Mouse (Mus musculus) MEL (cell line): ENCODE measurements around the gene Phf21b. TPM values are rescaled to one million over a fixed set of nuclear protein-coding genes. Genes with fewer than 3 reads are reported as not detected.

Experiments used
- DNase-seq: peaks from one replicate; pipeline ENCODE4 v3.0.0; 2011; ENCODE audit warnings: low read depth, low spot score
- H3K27ac ChIP-seq: 2 replicates; pipeline ENCODE4 v1.5.1; 2012; ENCODE audit warnings: low read depth, mild to moderate bottlenecking, control low read depth, low read length, moderate library complexity; ENCODE audit not compliant: control insufficient read depth
- H3K27me3 ChIP-seq, 2 experiments: fragments of 150-350 bp in 1 of 2; sonication (generic) in 1 of 2; 2 replicates each; pipeline ENCODE4 v1.6.1; 2012; ENCODE audit warnings: low read length in 2 of 2, mild to moderate bottlenecking in 2 of 2, improper control_type of control experiment in 1 of 2, moderate library complexity in 1 of 2; ENCODE audit not compliant: insufficient read depth in 2 of 2, control insufficient read depth in 1 of 2
- H3K36me3 ChIP-seq, 2 experiments: 2 replicates each; pipeline ENCODE4 v1.6.1; 2012 to 2014; ENCODE audit warnings: low read length in 2 of 2, improper control_type of control experiment in 1 of 2, inconsistent platforms in 1 of 2, mild to moderate bottlenecking in 1 of 2; ENCODE audit not compliant: insufficient read depth in 2 of 2, control insufficient read depth in 1 of 2
- H3K4me1 ChIP-seq, 2 experiments: fragments of 150-350 bp in 1 of 2; sonication (generic) in 1 of 2; 2 replicates each; pipeline ENCODE4 v1.6.1; 2012; ENCODE audit warnings: low read length in 2 of 2, improper control_type of control experiment in 1 of 2, mild to moderate bottlenecking in 1 of 2; ENCODE audit not compliant: insufficient read depth in 2 of 2, control insufficient read depth in 1 of 2
- H3K4me3 ChIP-seq, 2 experiments: fragments of 150-350 bp in 1 of 2; sonication (generic) in 1 of 2; 2 replicates each; pipeline ENCODE4 v1.5.1; 2012; ENCODE audit warnings: low read depth in 2 of 2, low read length in 2 of 2, mild to moderate bottlenecking in 2 of 2, moderate library complexity in 2 of 2, control low read depth in 1 of 2, improper control_type of control experiment in 1 of 2; ENCODE audit not compliant: control insufficient read depth in 1 of 2, insufficient read depth in 1 of 2
- H3K79me2 ChIP-seq: 2 replicates; pipeline ENCODE4 v1.6.1; 2012; ENCODE audit warnings: mild to moderate bottlenecking, low read length, moderate library complexity; ENCODE audit not compliant: control insufficient read depth, poor library complexity, insufficient read depth
- H3K9ac ChIP-seq: 2 replicates; pipeline ENCODE4 v1.6.1; 2012; ENCODE audit warnings: low read depth, mild to moderate bottlenecking, control low read depth, low read length, moderate library complexity; ENCODE audit not compliant: control insufficient read depth, poor library complexity, severe bottlenecking
- H3K9me3 ChIP-seq: fragments of 150-350 bp; sonication (generic); replicated peaks from 2 replicates; pipeline ENCODE4 v1.6.1; 2012; ENCODE audit warnings: mild to moderate bottlenecking, low read length, improper control_type of control experiment, moderate library complexity; ENCODE audit not compliant: insufficient read depth
- BHLHE40 ChIP-seq: IDR thresholded peaks from 2 replicates; pipeline ENCODE4 v1.6.1; 2012; ENCODE audit warnings: low read depth, mild to moderate bottlenecking, inconsistent platforms, low read length, improper control_type of control experiment, borderline replicate concordance
- CHD1 ChIP-seq: IDR thresholded peaks from 2 replicates; pipeline ENCODE4 v1.6.1; 2012; ENCODE audit warnings: low read depth, mild to moderate bottlenecking, inconsistent platforms, low read length, improper control_type of control experiment
- CHD2 ChIP-seq: IDR thresholded peaks from 2 replicates; pipeline ENCODE4 v1.6.1; 2011; ENCODE audit warnings: low read length, improper control_type of control experiment
- ELF1 ChIP-seq: IDR thresholded peaks from 2 replicates; pipeline ENCODE4 v1.6.1; 2014; ENCODE audit warnings: low read depth, mild to moderate bottlenecking, inconsistent platforms, low read length, improper control_type of control experiment, moderate library complexity
- ETS1 ChIP-seq: IDR thresholded peaks from 2 replicates; pipeline ENCODE4 v1.6.1; 2012; ENCODE audit warnings: low read depth, mild to moderate bottlenecking, inconsistent platforms, low read length, improper control_type of control experiment, moderate library complexity
- GABPA ChIP-seq: IDR thresholded peaks from 2 replicates; pipeline ENCODE4 v1.6.1; 2012; ENCODE audit warnings: low read depth, mild to moderate bottlenecking, inconsistent platforms, low read length, improper control_type of control experiment, moderate library complexity
- HCFC1 ChIP-seq: IDR thresholded peaks from 2 replicates; pipeline ENCODE4 v1.6.1; 2012; ENCODE audit warnings: low read depth, mild to moderate bottlenecking, inconsistent platforms, low read length, improper control_type of control experiment, moderate library complexity
- JUND ChIP-seq: IDR thresholded peaks from 2 replicates; pipeline ENCODE4 v1.6.1; 2011; ENCODE audit warnings: low read depth, mild to moderate bottlenecking, improper control_type of control experiment, low read length
- KAT2A ChIP-seq: conservative IDR thresholded peaks from 2 replicates; pipeline ENCODE4 v1.6.1; 2012; ENCODE audit warnings: low read depth, low read length, improper control_type of control experiment, inconsistent platforms
- MAX ChIP-seq: IDR thresholded peaks from 2 replicates; pipeline ENCODE4 v1.6.1; 2011; ENCODE audit warnings: low read length, improper control_type of control experiment
- MAZ ChIP-seq: IDR thresholded peaks from 2 replicates; pipeline ENCODE4 v1.6.1; 2012; ENCODE audit warnings: low read depth, mild to moderate bottlenecking, inconsistent platforms, low read length, improper control_type of control experiment
- MEF2A ChIP-seq: IDR thresholded peaks from 2 replicates; pipeline ENCODE4 v1.6.1; 2014; ENCODE audit warnings: low read depth, mild to moderate bottlenecking, inconsistent platforms, low read length, improper control_type of control experiment; ENCODE audit not compliant: poor library complexity, insufficient replicate concordance, severe bottlenecking; ENCODE audit errors: extremely low read depth
- MXI1 ChIP-seq: IDR thresholded peaks from 2 replicates; pipeline ENCODE4 v1.6.1; 2011; ENCODE audit warnings: mild to moderate bottlenecking, low read depth, low read length, improper control_type of control experiment
- MYC ChIP-seq: IDR thresholded peaks from 2 replicates; pipeline ENCODE4 v1.6.1; 2011; ENCODE audit warnings: low read depth, mild to moderate bottlenecking, low read length, improper control_type of control experiment, moderate library complexity
- NRF1 ChIP-seq: IDR thresholded peaks from 2 replicates; pipeline ENCODE4 v1.6.1; 2014; ENCODE audit warnings: low read depth, mild to moderate bottlenecking, inconsistent platforms, low read length, improper control_type of control experiment, moderate library complexity; ENCODE audit not compliant: poor library complexity, insufficient read depth, severe bottlenecking
- POLR2AphosphoS2 ChIP-seq: IDR thresholded peaks from 2 replicates; pipeline ENCODE4 v1.6.1; 2011; ENCODE audit warnings: low read length, improper control_type of control experiment
- TBP ChIP-seq: IDR thresholded peaks from 2 replicates; pipeline ENCODE4 v1.8.0; 2011; ENCODE audit warnings: low read depth, low read length, improper control_type of control experiment
- TCF12 ChIP-seq: IDR thresholded peaks from 2 replicates; pipeline ENCODE4 v1.6.1; 2014; ENCODE audit warnings: low read depth, mild to moderate bottlenecking, inconsistent platforms, low read length, improper control_type of control experiment, moderate library complexity
- USF1 ChIP-seq: IDR thresholded peaks from 2 replicates; pipeline ENCODE4 v1.6.1; 2014; ENCODE audit warnings: low read depth, mild to moderate bottlenecking, inconsistent platforms, low read length, improper control_type of control experiment, moderate library complexity
- USF2 ChIP-seq, 2 experiments: IDR thresholded peaks; 2 replicates each; pipeline ENCODE4 v1.6.1; 2011 to 2012; ENCODE audit warnings: improper control_type of control experiment in 2 of 2, low read length in 2 of 2, borderline replicate concordance in 1 of 2, inconsistent platforms in 1 of 2, low read depth in 1 of 2, mild to moderate bottlenecking in 1 of 2; ENCODE audit not compliant: insufficient read depth in 1 of 2
- polyA plus RNA-seq, 2 experiments: library from polyadenylated mRNA; stranded (reverse) in 1 of 2; unstranded in 1 of 2; fragments of >175 nt in 1 of 2; fragments of >200 nt in 1 of 2; gene quantifications; 2 replicates each; pipeline versions ENCODE4 v1.2.1 to v1.2.4; 2012; ENCODE audit warnings: low replicate concordance in 2 of 2, low read depth in 1 of 2; ENCODE audit not compliant: insufficient read length in 2 of 2, insufficient read depth in 1 of 2, missing spikeins in 1 of 2
- total RNA-seq: library from RNA; depleted of rRNA; stranded (reverse); fragments of 300-350 nt; gene quantifications from 2 replicates; pipeline ENCODE4 v1.2.3, GENCODE M21; 2012

The Phf21b gene
- total and polyA plus RNA-seq, 3 experiments: 4.7 to 14.7 TPM; not detected in 1

GRCm38 (mm10) chr15:84846216-84846615 lies 9.6 kb downstream of the Phf21b start (continued):
- no peak for TF ChIP-seq ETS1
- TF ChIP-seq POLR2AphosphoS2: no peak

DNA sequence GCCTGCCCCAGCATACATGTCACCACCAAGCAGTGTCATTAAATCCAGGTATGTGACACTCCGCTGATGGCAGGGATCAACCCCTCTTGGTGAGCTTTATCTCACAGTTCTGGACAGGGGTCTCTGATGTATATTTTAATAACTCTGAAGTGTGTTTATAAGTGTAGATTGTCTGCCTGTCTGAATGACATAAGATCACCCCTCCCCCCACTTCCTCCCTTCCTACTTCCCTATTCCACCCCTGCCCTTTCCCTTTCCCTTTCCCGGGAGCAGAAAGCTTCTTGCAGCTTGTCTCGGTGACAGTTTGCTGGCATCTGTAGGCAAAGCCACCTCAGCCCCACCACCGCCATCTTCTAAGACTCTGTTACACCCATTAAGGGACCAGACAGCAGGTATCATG lies 11.0 kb downstream of the Phf21b start:
- Histone ChIP-seq H3K27ac (no peak overlapping the region; the same call in 1 of the 2 replicates), H3K9ac (no peak overlapping the region), H3K27me3 (no peaks in the 10 kb centered on the region), H3K79me2 (peaks cover 20% of the 10 kb centered on the region; the same call in 1 of the 2 replicates), H3K9me3 (no peaks in the 10 kb centered on the region), H3K4me1 (peaks cover 0 to 9% of the 10 kb centered on the region in 2 experiments; a peak in 2 of 4 replicates), H3K36me3 (peaks cover 0 to 10% of the 10 kb centered on the region in 2 experiments; a peak in 2 of 4 replicates), H3K4me3 (no peak overlapping the region)
- DNase-seq: peak; percentile 78
- TF ChIP-seq USF2 (IDR thresholded peaks at IDR 0.05; ENCODE audit: borderline replicate concordance in 1 of 2, insufficient read depth in 1 of 2, low read depth in 1 of 2, low read length in 2 of 2): no peak
- no peak for TF ChIP-seq MAX
- no peak for TF ChIP-seq GABPA
- TF ChIP-seq MXI1: no peak
- TF ChIP-seq MEF2A: no peak
- TF ChIP-seq KAT2A: no peak
- TF ChIP-seq ELF1: no peak
- no peak for TF ChIP-seq USF1
- TF ChIP-seq TBP: no peak
- no peak for TF ChIP-seq TCF12
- no peak for TF ChIP-seq CHD1
- no peak for TF ChIP-seq CHD2
- no peak for TF ChIP-seq HCFC1
- no peak for TF ChIP-seq BHLHE40
- TF ChIP-seq NRF1: no peak
- TF ChIP-seq ETS1: no peak
- TF ChIP-seq MYC: no peak
- TF ChIP-seq MAZ: no peak
- no peak for TF ChIP-seq JUND
